Mouse (Mus musculus): ENCODE measurements around the gene Cyp2b19. TPM values are rescaled to one million over a fixed set of nuclear protein-coding genes. Genes with fewer than 3 reads are reported as not detected.
A peak's percentile ranks its signal among the peaks of the same experiment; 100 is the strongest.
"Not testable (repeated sequence)": the region's sequence is repeated elsewhere in the genome, so short reads cannot be mapped to it uniquely, and the experiment has no call there.

Gene Cyp2b19
- polyA plus RNA-seq, 1 experiment from 2014 or later: not detected

DNA sequence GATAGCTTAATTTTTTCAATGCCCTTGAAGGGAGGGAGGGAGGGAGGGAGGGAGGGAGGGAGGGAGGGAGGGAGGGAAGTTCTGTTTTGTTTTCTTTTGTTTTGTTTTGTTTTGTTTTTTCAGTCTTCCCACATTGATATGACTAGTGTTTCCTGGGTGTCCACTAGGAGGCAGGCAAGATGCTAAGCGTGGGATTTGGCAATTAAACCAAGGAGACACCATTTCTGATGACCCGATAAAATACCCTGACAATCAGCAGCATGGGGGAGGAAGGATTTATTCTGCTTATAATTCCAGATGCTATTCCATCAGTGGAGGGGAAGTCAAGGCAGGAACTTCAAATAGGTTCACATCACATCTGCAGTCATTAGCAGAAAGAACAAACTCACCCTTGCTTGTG lies 20.9 kb downstream of the Cyp2b19 start:
- Histone ChIP-seq H3K4me2 (no peak overlapping the region), H3K4me3 (ENCODE audit: low read depth, low read length) (no peak overlapping the region), H3K36me3 (ENCODE audit: control insufficient read depth, insufficient read depth, low read length) (no peaks in the 10 kb centered on the region), H3K9me3 (replicated peaks; ENCODE audit: control insufficient read depth, low read length) (no peaks in the 10 kb centered on the region), H3K9ac (ENCODE audit: low read depth, low read length) (no peak overlapping the region), H3K27me3 (ENCODE audit: control insufficient read depth, insufficient read depth, low read length) (no peaks in the 10 kb centered on the region), H3K4me1 (ENCODE audit: control insufficient read depth, insufficient read depth, low read length) (no peaks in the 10 kb centered on the region), H3K27ac (ENCODE audit: low read depth, low read length) (no peak overlapping the region)
- no peak for ATAC-seq (replicated peaks; ENCODE audit: insufficient number of reproducible peaks, low FRiP score, low TSS enrichment)
- WGBS (ENCODE audit: insufficient replicate concordance): 43% methylated on average over 2 of the region's 2 CpGs

DNA sequence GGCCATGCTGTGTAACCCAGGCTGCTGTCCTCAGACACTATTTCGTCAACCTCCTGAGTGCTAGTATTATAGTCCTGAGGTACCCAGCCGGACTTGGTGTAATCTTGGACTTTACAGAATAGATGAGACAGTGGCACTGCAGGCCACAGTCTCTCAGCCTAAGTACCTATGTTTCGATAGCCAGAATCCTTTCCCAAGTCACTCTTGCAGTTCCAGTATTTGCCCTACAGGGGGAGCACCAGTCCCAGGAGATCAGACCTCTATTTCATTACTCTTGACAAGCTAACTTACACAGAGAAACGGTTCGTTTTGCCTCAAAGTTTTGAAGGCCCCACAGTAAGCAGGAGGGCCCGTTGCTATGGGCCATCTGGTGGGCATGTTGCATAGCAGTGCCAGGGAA lies 21.5 kb downstream of the Cyp2b19 start:
- no peak overlapping the region for H3K9ac ChIP-seq (ENCODE audit: low read depth, low read length)
- no peaks in the 10 kb centered on the region for H3K4me1 ChIP-seq (ENCODE audit: control insufficient read depth, insufficient read depth, low read length)
- no peaks in the 10 kb centered on the region for H3K27me3 ChIP-seq (ENCODE audit: control insufficient read depth, insufficient read depth, low read length)
- H3K9me3 ChIP-seq (replicated peaks; ENCODE audit: control insufficient read depth, low read length): no peaks in the 10 kb centered on the region
- 27% methylated on average over 6 of the region's 6 CpGs for WGBS (ENCODE audit: insufficient replicate concordance)
- ATAC-seq (replicated peaks; ENCODE audit: insufficient number of reproducible peaks, low FRiP score, low TSS enrichment): no peak
- H3K4me3 ChIP-seq (ENCODE audit: low read depth, low read length): no peak overlapping the region
- H3K27ac ChIP-seq (ENCODE audit: low read depth, low read length): no peak overlapping the region
- no peak overlapping the region for H3K4me2 ChIP-seq
- no peaks in the 10 kb centered on the region for H3K36me3 ChIP-seq (ENCODE audit: control insufficient read depth, insufficient read depth, low read length)

DNA sequence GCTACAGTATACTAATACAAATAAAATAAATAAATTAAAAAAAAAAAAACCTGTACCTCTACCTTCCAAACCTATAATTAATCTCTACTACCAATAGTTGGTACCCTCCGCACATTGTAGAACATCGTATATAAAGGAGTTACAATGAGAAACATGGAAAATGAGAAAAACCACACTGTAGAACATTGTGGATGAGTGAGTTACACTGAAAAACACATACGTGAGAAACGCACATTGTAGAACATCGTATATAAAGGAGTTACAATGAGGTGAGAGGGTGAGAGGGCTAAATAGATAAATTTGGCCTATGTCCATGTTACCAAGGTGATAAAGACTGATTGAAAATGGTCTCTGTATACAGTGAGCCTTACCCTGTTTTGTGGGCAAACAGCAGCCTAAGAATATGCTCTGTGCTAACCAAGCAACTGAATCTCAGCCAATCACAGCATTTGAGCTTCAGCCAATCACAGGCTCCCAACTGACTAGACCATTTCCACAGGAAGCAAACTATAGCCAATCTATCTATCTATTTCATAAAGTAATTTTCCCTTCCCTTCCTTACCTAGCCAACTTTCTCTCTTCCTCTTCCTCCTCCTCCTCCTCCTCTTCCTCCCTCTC lies 23.0 kb downstream of the Cyp2b19 start:
- H3K4me1 ChIP-seq (ENCODE audit: control insufficient read depth, insufficient read depth, low read length): no peaks in the 10 kb centered on the region
- H3K27ac ChIP-seq (ENCODE audit: low read depth, low read length): no peak overlapping the region
- H3K27me3 ChIP-seq (ENCODE audit: control insufficient read depth, insufficient read depth, low read length): no peaks in the 10 kb centered on the region
- no peak overlapping the region for H3K4me3 ChIP-seq (ENCODE audit: low read depth, low read length)
- ATAC-seq (replicated peaks; ENCODE audit: insufficient number of reproducible peaks, low FRiP score, low TSS enrichment): peak; percentile 74
- 83% methylated on average over 5 of the region's 5 CpGs for WGBS (ENCODE audit: insufficient replicate concordance)
- no peaks in the 10 kb centered on the region for H3K36me3 ChIP-seq (ENCODE audit: control insufficient read depth, insufficient read depth, low read length)
- H3K4me2 ChIP-seq: no peak overlapping the region
- no peaks in the 10 kb centered on the region for H3K9me3 ChIP-seq (replicated peaks; ENCODE audit: control insufficient read depth, low read length)
- no peak overlapping the region for H3K9ac ChIP-seq (ENCODE audit: low read depth, low read length)

DNA sequence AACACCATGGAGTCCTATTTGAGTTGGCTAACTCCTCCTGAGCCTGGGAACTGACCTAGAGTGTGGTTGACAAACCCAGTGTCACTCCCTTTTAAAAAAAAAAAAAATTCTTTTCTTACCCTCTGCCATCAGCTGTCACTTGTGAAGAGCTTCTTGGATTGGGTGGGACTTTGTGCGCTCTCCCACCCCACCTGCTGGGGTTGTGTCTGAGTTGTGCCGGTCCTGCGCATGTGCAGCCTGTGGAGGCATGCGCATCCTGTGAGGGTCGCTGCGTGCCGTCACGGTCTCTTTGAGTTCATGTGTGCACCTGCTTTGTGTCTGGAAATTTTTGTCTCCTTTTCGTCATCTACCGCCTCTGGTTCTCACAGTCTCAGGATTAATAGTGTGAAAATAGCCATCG lies 23.6 kb downstream of the Cyp2b19 start:
- WGBS (ENCODE audit: insufficient replicate concordance): 7% methylated on average over 11 of the region's 11 CpGs

DNA sequence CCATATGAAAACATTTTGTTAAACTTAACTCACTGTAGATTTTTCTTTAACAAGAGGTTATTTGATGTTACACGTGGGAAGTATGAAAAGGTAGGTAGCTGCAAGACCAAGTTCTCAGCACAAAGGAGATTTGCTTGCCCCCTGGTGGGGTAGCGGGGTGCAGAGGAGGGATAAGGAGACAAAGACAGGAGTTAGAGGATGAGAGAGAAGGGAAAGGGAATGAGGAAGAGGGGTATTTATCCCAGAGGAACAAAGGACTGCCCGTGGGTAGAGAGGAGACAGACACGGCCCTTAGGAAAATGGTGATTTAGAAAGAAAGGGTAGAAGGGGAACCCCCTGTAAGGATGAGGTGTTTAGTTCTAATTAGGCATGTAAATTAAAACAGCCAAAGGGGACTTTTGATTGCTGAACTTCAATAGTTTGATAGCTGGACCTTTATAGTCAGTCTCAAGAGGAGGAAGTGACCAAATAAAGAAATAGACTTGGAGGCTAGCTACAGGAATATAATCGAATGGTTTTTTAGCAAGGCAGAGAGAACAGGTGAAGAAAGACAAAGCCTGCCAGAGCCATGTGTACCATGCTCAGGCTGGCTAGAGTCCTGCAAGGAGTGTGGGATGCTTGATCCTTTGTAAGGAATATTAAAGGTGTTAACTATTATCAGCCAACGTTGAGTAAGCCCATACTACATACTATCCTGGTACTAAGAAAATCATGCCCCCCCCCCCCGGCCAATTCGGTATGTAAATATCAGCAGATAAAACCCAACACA lies 24.2 kb downstream of the Cyp2b19 start:
- no peak overlapping the region for H3K9ac ChIP-seq (ENCODE audit: low read depth, low read length)
- no peak overlapping the region for H3K27ac ChIP-seq (ENCODE audit: low read depth, low read length)
- 23% methylated on average over 8 of the region's 8 CpGs for WGBS (ENCODE audit: insufficient replicate concordance)
- H3K36me3 ChIP-seq (ENCODE audit: control insufficient read depth, insufficient read depth, low read length): no peaks in the 10 kb centered on the region
- H3K9me3 ChIP-seq (replicated peaks; ENCODE audit: control insufficient read depth, low read length): no peaks in the 10 kb centered on the region
- H3K4me1 ChIP-seq (ENCODE audit: control insufficient read depth, insufficient read depth, low read length): no peaks in the 10 kb centered on the region
- no peak overlapping the region for H3K4me2 ChIP-seq
- no peak overlapping the region for H3K4me3 ChIP-seq (ENCODE audit: low read depth, low read length)
- ATAC-seq (replicated peaks; ENCODE audit: insufficient number of reproducible peaks, low FRiP score, low TSS enrichment): no peak
- H3K27me3 ChIP-seq (ENCODE audit: control insufficient read depth, insufficient read depth, low read length): no peaks in the 10 kb centered on the region

More for the DNA sequence above, 23.6 kb downstream of the Cyp2b19 start:
- Histone ChIP-seq H3K4me3 (ENCODE audit: low read depth, low read length) (no peak overlapping the region), H3K36me3 (ENCODE audit: control insufficient read depth, insufficient read depth, low read length) (no peaks in the 10 kb centered on the region), H3K27me3 (ENCODE audit: control insufficient read depth, insufficient read depth, low read length) (no peaks in the 10 kb centered on the region), H3K9me3 (replicated peaks; ENCODE audit: control insufficient read depth, low read length) (no peaks in the 10 kb centered on the region), H3K4me2 (no peak overlapping the region; the same call in 1 of the 2 replicates), H3K9ac (ENCODE audit: low read depth, low read length) (no peak overlapping the region), H3K4me1 (ENCODE audit: control insufficient read depth, insufficient read depth, low read length) (no peaks in the 10 kb centered on the region), H3K27ac (ENCODE audit: low read depth, low read length) (no peak overlapping the region)
- no peak for ATAC-seq (replicated peaks; ENCODE audit: insufficient number of reproducible peaks, low FRiP score, low TSS enrichment)

DNA sequence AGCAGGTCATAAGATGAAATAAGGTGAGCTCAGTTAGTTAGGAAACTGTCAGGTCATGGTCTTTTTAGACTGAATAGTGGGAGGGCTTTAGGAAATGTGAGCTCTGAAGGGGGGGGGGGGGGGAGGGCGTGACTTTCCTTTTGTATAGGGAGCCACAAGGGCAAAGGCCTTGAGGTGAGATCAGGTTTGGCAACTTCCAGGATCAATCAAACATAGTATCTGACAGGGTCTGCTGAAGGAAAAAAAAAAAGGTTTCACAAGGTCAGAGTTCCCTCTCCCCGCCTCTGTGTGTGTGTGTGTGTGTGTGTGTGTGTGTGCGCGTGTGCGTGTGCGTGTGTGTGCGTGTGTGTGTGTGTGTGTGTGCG lies 24.8 kb downstream of the Cyp2b19 start:
- no peak for ATAC-seq (replicated peaks; ENCODE audit: insufficient number of reproducible peaks, low FRiP score, low TSS enrichment)
- H3K36me3 ChIP-seq (ENCODE audit: control insufficient read depth, insufficient read depth, low read length): no peaks in the 10 kb centered on the region
- H3K27me3 ChIP-seq (ENCODE audit: control insufficient read depth, insufficient read depth, low read length): no peaks in the 10 kb centered on the region
- no peaks in the 10 kb centered on the region for H3K9me3 ChIP-seq (replicated peaks; ENCODE audit: control insufficient read depth, low read length)
- no peak overlapping the region for H3K27ac ChIP-seq (ENCODE audit: low read depth, low read length)
- H3K4me2 ChIP-seq: no peak overlapping the region
- 43% methylated on average over 6 of the region's 8 CpGs for WGBS (ENCODE audit: insufficient replicate concordance)
- no peak overlapping the region for H3K9ac ChIP-seq (ENCODE audit: low read depth, low read length)
- no peaks in the 10 kb centered on the region for H3K4me1 ChIP-seq (ENCODE audit: control insufficient read depth, insufficient read depth, low read length)
- no peak overlapping the region for H3K4me3 ChIP-seq (ENCODE audit: low read depth, low read length)

DNA sequence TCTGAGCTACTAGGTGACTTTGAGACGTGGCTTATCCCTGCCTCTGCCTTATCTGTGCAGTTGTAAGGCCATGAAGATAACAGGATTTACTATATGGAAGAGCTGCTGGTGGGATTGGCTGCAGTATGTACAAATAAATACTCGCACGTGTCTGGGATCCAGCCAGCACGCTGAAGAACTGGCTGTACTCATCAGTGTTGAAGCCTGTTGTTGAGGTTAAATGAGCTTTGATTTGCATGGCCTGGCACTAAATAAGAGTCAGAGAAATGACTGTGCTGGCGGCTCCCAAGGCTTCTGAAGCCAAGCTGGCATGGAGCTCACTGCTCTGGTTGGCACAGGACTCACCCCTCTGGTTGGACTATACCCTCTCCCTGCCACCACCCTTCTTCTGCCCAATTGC lies 26.2 kb downstream of the Cyp2b19 start:
- no peaks in the 10 kb centered on the region for H3K27me3 ChIP-seq (ENCODE audit: control insufficient read depth, insufficient read depth, low read length)
- no peak for ATAC-seq (replicated peaks; ENCODE audit: insufficient number of reproducible peaks, low FRiP score, low TSS enrichment)
- no peak overlapping the region for H3K4me3 ChIP-seq (ENCODE audit: low read depth, low read length)
- no peaks in the 10 kb centered on the region for H3K9me3 ChIP-seq (replicated peaks; ENCODE audit: control insufficient read depth, low read length)
- no peak overlapping the region for H3K4me2 ChIP-seq
- H3K27ac ChIP-seq (ENCODE audit: low read depth, low read length): no peak overlapping the region
- 45% methylated on average over 5 of the region's 5 CpGs for WGBS (ENCODE audit: insufficient replicate concordance)
- H3K4me1 ChIP-seq (ENCODE audit: control insufficient read depth, insufficient read depth, low read length): no peaks in the 10 kb centered on the region
- no peaks in the 10 kb centered on the region for H3K36me3 ChIP-seq (ENCODE audit: control insufficient read depth, insufficient read depth, low read length)
- H3K9ac ChIP-seq (ENCODE audit: low read depth, low read length): no peak overlapping the region

DNA sequence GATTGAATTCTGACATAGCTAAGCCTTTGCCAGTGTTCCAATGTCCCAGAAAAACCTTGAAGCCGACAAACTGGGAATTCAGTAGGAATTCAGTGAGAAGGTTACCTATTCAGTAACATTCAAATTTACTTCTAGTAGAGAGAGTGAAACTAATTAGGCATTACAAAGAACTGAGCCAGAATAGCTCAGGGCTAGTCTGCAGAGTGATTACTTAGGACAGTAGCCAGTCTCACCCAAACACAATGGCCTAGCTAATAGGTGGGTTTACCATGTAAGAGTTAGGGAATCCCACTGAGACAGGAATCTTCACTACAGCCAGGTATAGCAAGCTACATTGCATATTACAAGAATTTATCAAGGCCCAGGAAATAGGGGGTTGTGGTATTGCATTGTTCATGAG lies 29.1 kb downstream of the Cyp2b19 start:
- H3K27me3 ChIP-seq (ENCODE audit: control insufficient read depth, insufficient read depth, low read length): not testable (repeated sequence)

DNA sequence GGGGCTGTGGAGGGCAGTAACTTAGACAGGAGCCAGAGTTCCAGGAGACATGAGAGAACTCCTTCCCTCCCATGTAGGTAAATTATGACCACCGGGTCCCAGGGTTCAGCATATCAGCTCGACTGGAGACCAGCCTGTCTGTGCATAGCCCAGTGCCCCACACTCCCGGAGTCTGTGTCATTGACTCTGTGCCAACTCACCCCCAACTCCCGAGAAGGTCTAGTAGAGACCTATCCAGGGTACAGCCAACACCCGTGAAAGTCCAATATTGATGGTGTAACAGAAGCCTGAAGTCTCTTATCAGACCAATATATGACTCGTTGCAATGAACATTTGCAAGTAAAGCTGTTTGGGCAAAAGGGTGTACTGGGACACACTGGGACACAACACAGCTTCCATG lies 33.0 kb downstream of the Cyp2b19 start:
- Histone ChIP-seq H3K4me2 (no peak overlapping the region), H3K4me3 (ENCODE audit: low read depth, low read length) (no peak overlapping the region), H3K4me1 (ENCODE audit: control insufficient read depth, insufficient read depth, low read length) (no peaks in the 10 kb centered on the region), H3K9ac (ENCODE audit: low read depth, low read length) (no peak overlapping the region), H3K9me3 (replicated peaks; ENCODE audit: control insufficient read depth, low read length) (peaks cover 3% of the 10 kb centered on the region; the same call in 1 of the 2 replicates), H3K36me3 (ENCODE audit: control insufficient read depth, insufficient read depth, low read length) (no peaks in the 10 kb centered on the region), H3K27ac (ENCODE audit: low read depth, low read length) (no peak overlapping the region), H3K27me3 (ENCODE audit: control insufficient read depth, insufficient read depth, low read length) (no peaks in the 10 kb centered on the region)
- WGBS (ENCODE audit: insufficient replicate concordance): 70% methylated on average over 6 of the region's 6 CpGs
- ATAC-seq (replicated peaks; ENCODE audit: insufficient number of reproducible peaks, low FRiP score, low TSS enrichment): no peak

More for the DNA sequence above, 29.1 kb downstream of the Cyp2b19 start:
- H3K27ac ChIP-seq (ENCODE audit: low read depth, low read length); H3K36me3 ChIP-seq (ENCODE audit: control insufficient read depth, insufficient read depth, low read length); ATAC-seq (replicated peaks; ENCODE audit: insufficient number of reproducible peaks, low FRiP score, low TSS enrichment); H3K4me1 ChIP-seq (ENCODE audit: control insufficient read depth, insufficient read depth, low read length); H3K9me3 ChIP-seq (replicated peaks; ENCODE audit: control insufficient read depth, low read length); H3K9ac ChIP-seq (ENCODE audit: low read depth, low read length); H3K4me2 ChIP-seq; H3K4me3 ChIP-seq (ENCODE audit: low read depth, low read length): not testable (repeated sequence)
- 46% methylated on average over 1 of the region's 1 CpGs for WGBS (ENCODE audit: insufficient replicate concordance)
